Mouse (Mus musculus): ENCODE measurements around the gene Gpr89. TPM values are rescaled to one million over a fixed set of nuclear protein-coding genes. Genes with fewer than 3 reads are reported as not detected.

The Gpr89 gene
- 0.11 and 0.18 TPM in 2 replicates for polyA plus RNA-seq (2012)

- Histone ChIP-seq H3K4me1 (ENCODE audit: control insufficient read depth) (peaks cover 28% of the 10 kb centered on the region), H3K9me3 (ENCODE audit: control insufficient read depth, low read length) (no peaks in the 10 kb centered on the region), H3K27me3 (ENCODE audit: control insufficient read depth) (peaks cover 17% of the 10 kb centered on the region), H3K4me3 (replicated peaks) (peak within 1 kb of the TSS; percentile 100), H3K36me3 (ENCODE audit: control insufficient read depth) (no peaks in the 10 kb centered on the region; the same call in 1 of the 2 replicates)
- TF ChIP-seq TAL1 (IDR thresholded peaks at IDR 0.05; ENCODE audit: low read length) (no peak), GATA1 (IDR thresholded peaks at IDR 0.05; ENCODE audit: low read length) (no peak)
Observed at GRCm38 (mm10) chr3:96904851-96905541, at the start of gene Gpr89. Gene Gpr89 (minus strand): TSS chr3:96905346.

DNA sequence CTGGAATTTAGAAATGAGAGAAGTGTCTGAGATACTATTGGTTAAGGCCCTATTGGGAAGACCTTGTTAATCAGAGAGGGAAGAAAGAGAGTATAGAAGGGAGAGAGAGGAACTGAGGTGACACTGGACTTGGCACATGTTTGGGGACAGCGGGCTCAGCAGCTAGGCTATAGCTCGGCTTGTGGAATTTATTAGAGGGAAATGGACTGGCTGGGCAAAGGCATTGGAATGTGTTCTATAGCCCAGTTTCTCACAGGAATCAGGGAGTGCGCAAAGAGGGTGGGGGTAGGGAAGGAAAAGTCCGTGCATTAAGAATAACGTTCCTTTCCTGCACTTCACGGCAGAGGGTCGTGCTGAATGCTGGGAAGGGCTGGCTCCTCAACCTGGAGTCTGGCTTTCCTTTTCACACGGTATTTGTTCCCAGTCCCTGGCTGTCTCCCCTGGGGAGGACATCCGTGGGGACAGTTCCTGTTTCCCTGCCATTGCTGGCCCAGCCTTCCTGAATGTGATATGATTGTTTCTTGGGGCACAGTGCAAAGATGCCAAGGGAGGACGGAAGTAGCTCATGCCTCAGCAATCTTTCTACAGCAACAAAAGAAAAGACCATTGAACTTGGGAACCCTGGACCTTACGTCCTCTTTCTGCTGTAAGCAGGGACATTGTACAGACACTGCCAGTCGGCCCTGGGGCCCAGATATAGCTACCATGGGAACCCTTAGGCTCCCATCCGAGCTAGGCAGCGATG lies 48.5 kb upstream of the Gpr89 start:
- no peaks in the 10 kb centered on the region for H3K4me1 ChIP-seq (ENCODE audit: control insufficient read depth)
- no peak for TF ChIP-seq GATA1 (IDR thresholded peaks at IDR 0.05; ENCODE audit: low read length)
- no peak for TF ChIP-seq TAL1 (IDR thresholded peaks at IDR 0.05; ENCODE audit: low read length)
- no peak overlapping the region for H3K4me3 ChIP-seq (replicated peaks)
- H3K27me3 ChIP-seq (ENCODE audit: control insufficient read depth) = no peaks in the 10 kb centered on the region
- H3K9me3 ChIP-seq (ENCODE audit: control insufficient read depth, low read length) = no peaks in the 10 kb centered on the region
- H3K36me3 ChIP-seq (ENCODE audit: control insufficient read depth) = no peaks in the 10 kb centered on the region

DNA sequence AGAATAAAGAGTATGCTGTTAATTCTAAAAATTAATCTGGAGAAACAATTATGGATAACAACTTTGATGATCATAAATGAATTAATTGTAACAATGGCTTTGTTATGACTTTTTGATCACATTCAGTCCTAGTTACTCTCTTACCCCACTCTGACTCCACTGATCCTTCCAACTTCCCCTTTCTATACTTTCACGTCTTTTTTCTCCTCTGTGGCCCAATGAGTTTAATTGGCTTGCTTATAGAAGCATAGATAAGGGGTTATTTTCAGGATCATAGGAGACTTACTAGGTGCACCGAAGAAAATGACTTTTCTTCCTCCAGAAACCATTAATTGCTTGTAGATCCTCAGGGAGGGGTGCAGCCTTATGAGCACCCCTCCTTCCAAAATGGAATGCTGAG lies 37.6 kb upstream of the Gpr89 start:
- Histone ChIP-seq H3K4me1 (ENCODE audit: control insufficient read depth) (no peaks in the 10 kb centered on the region; the same call in 1 of the 2 replicates), H3K9me3 (ENCODE audit: control insufficient read depth, low read length) (0 out of 2 replicates have a peak, but pooled peaks cover 2% of the 10 kb centered on the region), H3K4me3 (replicated peaks) (no peak overlapping the region), H3K36me3 (ENCODE audit: control insufficient read depth) (no peaks in the 10 kb centered on the region), H3K27me3 (ENCODE audit: control insufficient read depth) (no peaks in the 10 kb centered on the region)
- TF ChIP-seq GATA1 (IDR thresholded peaks at IDR 0.05; ENCODE audit: low read length) (no peak), TAL1 (IDR thresholded peaks at IDR 0.05; ENCODE audit: low read length) (no peak)

DNA sequence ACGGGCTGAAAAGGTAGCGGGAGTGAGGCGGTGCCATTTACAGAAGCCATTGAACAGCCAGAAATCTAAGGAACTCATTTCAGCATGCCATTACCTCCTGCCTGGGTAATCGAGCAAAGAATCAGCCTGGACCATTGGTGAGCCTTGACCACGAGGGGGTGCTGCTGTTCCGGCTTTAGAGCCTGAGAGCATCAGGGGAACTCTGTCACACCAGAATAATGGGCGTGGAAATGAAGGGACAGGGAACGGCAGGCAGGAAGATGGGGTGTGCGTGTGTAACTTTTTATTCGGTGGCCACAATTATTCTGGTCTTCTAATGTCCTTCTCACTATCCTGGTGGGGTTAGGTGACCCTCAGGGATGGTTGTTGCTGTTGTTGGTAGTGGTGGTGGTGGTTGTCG lies 33.6 kb upstream of the Gpr89 start:
- TF ChIP-seq TAL1 (IDR thresholded peaks at IDR 0.05; ENCODE audit: low read length) (no peak), GATA1 (IDR thresholded peaks at IDR 0.05; ENCODE audit: low read length) (no peak)
- H3K4me1 ChIP-seq (ENCODE audit: control insufficient read depth) = no peaks in the 10 kb centered on the region; the same call in 1 of the 2 replicates
- H3K4me3 ChIP-seq (replicated peaks) = no peak overlapping the region
- no peaks in the 10 kb centered on the region for H3K27me3 ChIP-seq (ENCODE audit: control insufficient read depth)
- no peaks in the 10 kb centered on the region for H3K36me3 ChIP-seq (ENCODE audit: control insufficient read depth)
- 0 out of 2 replicates have a peak, but pooled peaks cover 2% of the 10 kb centered on the region for H3K9me3 ChIP-seq (ENCODE audit: control insufficient read depth, low read length)

- H3K27me3 ChIP-seq (ENCODE audit: control insufficient read depth) = no peaks in the 10 kb centered on the region
- H3K9me3 ChIP-seq (ENCODE audit: control insufficient read depth, low read length) = no peaks in the 10 kb centered on the region
- no peaks in the 10 kb centered on the region; the same call in 1 of the 2 replicates for H3K4me1 ChIP-seq (ENCODE audit: control insufficient read depth)
- TF ChIP-seq GATA1 (IDR thresholded peaks at IDR 0.05; ENCODE audit: low read length) (no peak), TAL1 (IDR thresholded peaks at IDR 0.05; ENCODE audit: low read length) (no peak)
- H3K36me3 ChIP-seq (ENCODE audit: control insufficient read depth) = no peaks in the 10 kb centered on the region
- no peak overlapping the region for H3K4me3 ChIP-seq (replicated peaks)
Observed at GRCm38 (mm10) chr3:96937606-96938005, 32.5 kb upstream of the Gpr89 start.

DNA sequence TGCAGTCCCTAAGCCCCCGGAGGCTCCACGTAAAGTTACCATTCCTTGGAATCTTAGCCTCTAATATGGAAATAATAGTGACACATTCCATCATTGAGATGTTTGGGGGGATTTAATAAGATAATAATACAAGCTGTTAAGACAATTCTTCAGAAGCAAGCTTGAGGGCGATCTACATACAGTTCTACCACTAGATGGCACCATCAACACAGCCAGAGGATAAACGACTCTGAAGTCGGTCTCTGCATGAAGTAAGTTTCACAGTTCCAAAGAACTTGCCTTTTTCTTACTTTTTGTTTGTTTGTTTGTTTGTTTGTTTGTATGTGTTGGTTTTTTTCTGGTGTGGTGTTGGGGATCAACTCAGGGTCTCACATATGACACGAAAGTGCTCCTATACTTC lies 31.1 kb upstream of the Gpr89 start:
- Histone ChIP-seq H3K4me1 (ENCODE audit: control insufficient read depth) (no peaks in the 10 kb centered on the region; the same call in 1 of the 2 replicates), H3K36me3 (ENCODE audit: control insufficient read depth) (no peaks in the 10 kb centered on the region), H3K27me3 (ENCODE audit: control insufficient read depth) (no peaks in the 10 kb centered on the region), H3K4me3 (replicated peaks) (no peak overlapping the region), H3K9me3 (ENCODE audit: control insufficient read depth, low read length) (no peaks in the 10 kb centered on the region)
- TF ChIP-seq GATA1 (IDR thresholded peaks at IDR 0.05; ENCODE audit: low read length) (no peak), TAL1 (IDR thresholded peaks at IDR 0.05; ENCODE audit: low read length) (no peak)

DNA sequence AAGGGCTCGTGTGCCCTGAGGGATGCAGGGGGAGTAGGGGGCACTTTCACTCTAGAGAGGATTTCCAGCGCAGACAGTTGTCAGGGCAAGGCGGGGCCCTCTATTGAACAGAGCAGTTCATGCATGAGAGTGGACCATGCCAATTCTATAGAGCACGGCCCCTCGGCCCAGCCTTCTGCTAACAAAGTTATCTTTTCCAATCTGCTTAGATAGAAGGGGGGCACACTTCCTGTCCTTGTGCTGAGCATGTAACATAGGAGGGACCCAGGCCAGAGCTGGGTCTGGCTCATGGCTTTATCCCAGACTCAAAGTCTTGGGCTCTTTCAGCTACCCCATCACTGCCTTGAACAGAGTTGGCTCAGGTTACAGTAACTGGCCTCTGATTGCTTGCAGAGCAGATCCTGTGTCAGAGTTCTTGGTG lies 26.1 kb upstream of the Gpr89 start:
- Histone ChIP-seq H3K9me3 (ENCODE audit: control insufficient read depth, low read length) (no peaks in the 10 kb centered on the region), H3K27me3 (ENCODE audit: control insufficient read depth) (no peaks in the 10 kb centered on the region), H3K36me3 (ENCODE audit: control insufficient read depth) (no peaks in the 10 kb centered on the region), H3K4me1 (ENCODE audit: control insufficient read depth) (no peaks in the 10 kb centered on the region), H3K4me3 (replicated peaks) (no peak overlapping the region)
- no peak for TF ChIP-seq TAL1 (IDR thresholded peaks at IDR 0.05; ENCODE audit: low read length)
- TF ChIP-seq GATA1 (IDR thresholded peaks at IDR 0.05; ENCODE audit: low read length) = no peak

DNA sequence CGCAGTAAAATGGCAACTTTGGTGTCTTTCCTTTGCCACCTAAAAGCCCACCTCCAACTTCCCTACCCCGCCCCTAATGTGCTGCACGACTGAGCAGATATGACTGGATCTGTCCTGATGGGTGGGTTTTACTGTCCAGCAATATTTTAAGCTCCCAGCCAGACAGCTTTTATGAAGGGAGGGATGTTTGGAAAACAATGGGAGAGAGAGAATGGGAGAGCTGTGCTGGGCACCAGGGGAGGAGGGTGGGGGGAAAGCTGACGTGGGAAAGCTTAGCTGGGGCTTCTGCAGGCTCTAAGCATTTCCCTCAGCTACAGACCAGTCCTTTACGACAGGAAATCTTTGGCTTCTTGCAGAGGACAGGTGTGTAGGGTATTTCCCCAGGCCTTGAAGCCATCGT lies 20.8 kb upstream of the Gpr89 start, which contains the start of gene Gja8:
TSS of gene Gja8 (minus strand) at position 101 of the 400 bp plus-strand sequence.
- Histone ChIP-seq H3K36me3 (ENCODE audit: control insufficient read depth) (no peaks in the 10 kb centered on the region), H3K27me3 (ENCODE audit: control insufficient read depth) (no peaks in the 10 kb centered on the region), H3K4me3 (replicated peaks) (no peak within 1 kb of the TSS), H3K9me3 (ENCODE audit: control insufficient read depth, low read length) (no peaks in the 10 kb centered on the region), H3K4me1 (ENCODE audit: control insufficient read depth) (no peaks in the 10 kb centered on the region)
- TF ChIP-seq GATA1 (IDR thresholded peaks at IDR 0.05; ENCODE audit: low read length) (no peak), TAL1 (IDR thresholded peaks at IDR 0.05; ENCODE audit: low read length) (no peak)

DNA sequence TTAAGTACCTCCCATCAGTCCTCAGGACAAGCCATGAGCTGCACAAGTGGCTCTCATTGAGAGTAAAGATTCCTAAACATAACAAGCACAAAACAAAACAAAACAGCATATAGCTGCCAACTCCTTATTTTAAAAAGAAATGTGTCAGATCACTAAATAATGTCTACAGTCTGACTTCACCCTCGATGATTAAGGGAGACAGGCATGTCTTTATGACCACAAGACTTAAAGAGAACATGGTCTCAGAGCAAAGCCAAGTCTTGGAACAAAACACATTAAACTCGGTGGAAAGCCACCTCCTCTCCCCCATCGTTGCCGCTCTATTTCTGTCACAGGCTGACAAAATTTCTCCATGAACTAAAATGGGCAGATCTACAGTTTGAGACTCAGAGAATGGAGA lies 19.5 kb upstream of the Gpr89 start:
- TF ChIP-seq TAL1 (IDR thresholded peaks at IDR 0.05; ENCODE audit: low read length) (no peak), GATA1 (IDR thresholded peaks at IDR 0.05; ENCODE audit: low read length) (no peak)
- no peaks in the 10 kb centered on the region for H3K4me1 ChIP-seq (ENCODE audit: control insufficient read depth)
- H3K4me3 ChIP-seq (replicated peaks) = no peak overlapping the region
- H3K9me3 ChIP-seq (ENCODE audit: control insufficient read depth, low read length) = no peaks in the 10 kb centered on the region
- no peaks in the 10 kb centered on the region for H3K36me3 ChIP-seq (ENCODE audit: control insufficient read depth)
- no peaks in the 10 kb centered on the region for H3K27me3 ChIP-seq (ENCODE audit: control insufficient read depth)

All from erythroblast, embryonic 14.5 days (primary cell).